In genomic region chr3:56000259-56000658, GRCm38 (mm10) we compare ENCODE assay signal across 9 mouse cellular contexts.
DNase-seq lines count a peak whose midpoint lies in the region; ATAC-seq lines count a peak whose summit lies in the region.
"Had no signal": no experiment of that assay in that cellular context is flagged by ENCODE, and none has a peak within 500 bp of the region (broad histone marks: within the 10 kb centered on the region; RNA-seq: fewer than 3 reads in every experiment).

No protein-coding gene starts in this region.

- peak; percentile 57 for DNase-seq in heart, adult 8-10 months (ENCODE audit: low spot score)
- no peak for DNase-seq in heart, embryonic 10.5 days (ENCODE audit: low spot score)
- DNase-seq in CD4-positive, CD25-positive, alpha-beta regulatory T cell, adult 2 months (ENCODE audit: low read depth, low spot score), result peak; percentile 47
- peak; percentile 25 for DNase-seq in c-Kit-positive CD71-negative TER-119-negative erythroid progenitor cells, embryonic 14.5 days (ENCODE audit: low read depth)
- peak; percentile 32 for DNase-seq in large intestine, adult 2 months (ENCODE audit: low read depth, low spot score)
- DNase-seq in adrenal gland, adult 8-10 months, result no peak
- DNase-seq in gastrocnemius, postnatal 4 days (ENCODE audit: low spot score in 2 of 2), result no peak

- WGBS in heart, embryonic 10.5 days, result 2% methylated on average over 1 of the region's 1 CpGs
- 6% methylated on average over 1 of the region's 1 CpGs for WGBS in large intestine, adult 2 months

- no peak for ATAC-seq in erythroid progenitor cell, adult 5-6 weeks (replicated peaks; ENCODE audit: low FRiP score, poor library complexity, severe bottlenecking)

- H3K4me1 ChIP-seq in heart, embryonic 10.5 days, result no peaks in the 10 kb centered on the region
- H3K4me1 ChIP-seq: limb, embryonic 13.5 days had no signal

- no peaks in the 10 kb centered on the region for H3K9me3 ChIP-seq in heart, embryonic 10.5 days
- H3K9me3 ChIP-seq: limb, embryonic 13.5 days had no signal

- peaks cover 13% of the 10 kb centered on the region for H3K36me3 ChIP-seq in heart, embryonic 10.5 days

- no peaks in the 10 kb centered on the region for H3K27me3 ChIP-seq in heart, embryonic 10.5 days (ENCODE audit: insufficient read depth, poor library complexity, severe bottlenecking)
- H3K27me3 ChIP-seq: limb, embryonic 13.5 days had no signal

- no peak overlapping the region for H3K27ac ChIP-seq in heart, embryonic 10.5 days
- H3K27ac ChIP-seq: limb, embryonic 13.5 days had no signal

- no peak overlapping the region for H3K4me3 ChIP-seq in heart, embryonic 10.5 days
- H3K4me3 ChIP-seq: limb, embryonic 13.5 days had no signal

Comparison
In these comparisons a context has a peak if more than half of its experiments do, and no peak if none do; other contexts are left out.
1. DNase-seq: peak in heart, adult 8-10 months (single experiment), CD4-positive, CD25-positive, alpha-beta regulatory T cell, adult 2 months (single experiment), c-Kit-positive CD71-negative TER-119-negative erythroid progenitor cells, embryonic 14.5 days (single experiment) and large intestine, adult 2 months (single experiment); none in heart, embryonic 10.5 days (single experiment), adrenal gland, adult 8-10 months (single experiment) and gastrocnemius, postnatal 4 days (0 of 2).